Mouse (Mus musculus) testis, postnatal 10 days (tissue): ENCODE measurements around the gene Olfr1437.
"Not testable (repeated sequence)": the region's sequence is repeated elsewhere in the genome, so short reads cannot be mapped to it uniquely, and the experiment has no call there.

ENCODE experiments used
- DNase-seq: peaks from one replicate; pipeline ENCODE4 v3.0.0; 2021; ENCODE audit warnings: low spot score

Gene Olfr1437

GRCm38 (mm10) chr19:12325001-12325400, at the start of gene Olfr1437:
Olfr1437 (minus strand) TSS chr19:12325101.
- DNase-seq: no peak

GRCm38 (mm10) chr19:12374465-12375025, 49.6 kb upstream of the Olfr1437 start:
- no peak for DNase-seq

DNA sequence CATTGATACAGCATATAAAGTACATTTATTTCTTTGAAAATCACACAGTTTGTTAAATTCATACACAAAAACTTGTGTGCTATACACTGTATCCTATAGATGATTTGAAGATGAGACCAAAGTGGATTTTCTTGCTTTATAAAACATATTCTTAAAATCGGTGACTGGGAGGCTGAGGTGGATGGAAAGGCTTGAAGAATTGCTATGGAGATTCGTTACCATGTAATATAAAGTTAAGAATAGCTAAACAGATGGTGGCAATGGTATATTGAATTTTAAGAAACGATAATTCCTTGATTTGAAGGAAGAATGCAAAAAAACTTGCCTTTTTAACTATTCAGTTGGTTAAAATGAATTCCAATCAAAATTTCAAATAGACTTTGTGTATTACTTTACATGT, 48.1 kb upstream of the Olfr1437 start:
- DNase-seq: no peak

- no peak for DNase-seq
Measured at GRCm38 (mm10) chr19:12335810-12336209, 10.9 kb upstream of the Olfr1437 start, which contains the start of gene Olfr1438-ps1. Olfr1438-ps1 (minus strand) TSS chr19:12335910.

DNA sequence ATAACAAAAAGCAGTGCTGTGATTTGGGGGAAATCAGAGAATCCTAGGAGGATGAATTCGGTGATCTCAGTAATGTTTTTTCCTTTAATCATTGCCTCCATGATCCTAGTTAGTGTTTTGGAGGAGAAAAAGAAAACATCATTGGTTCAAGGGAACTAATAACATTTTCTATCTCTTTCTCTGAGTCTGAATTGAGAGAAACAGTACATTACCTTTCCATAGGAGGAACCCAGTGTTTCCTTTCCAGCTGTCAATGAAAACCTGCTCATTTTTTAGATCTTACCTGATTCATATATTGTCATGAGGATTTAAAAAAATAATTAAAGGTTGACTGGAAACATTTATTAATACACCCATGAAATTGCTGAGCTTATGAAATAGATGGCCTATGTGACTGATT, 25.9 kb downstream of the Olfr1437 start, which contains the start of gene Olfr1436:
Gene Olfr1436 (minus strand): TSS at position 101 of the 400 bp plus-strand sequence.
- DNase-seq: not testable (repeated sequence)

- DNase-seq: no peak
Measured at GRCm38 (mm10) chr19:12292979-12293378, 31.9 kb downstream of the Olfr1437 start.

DNA sequence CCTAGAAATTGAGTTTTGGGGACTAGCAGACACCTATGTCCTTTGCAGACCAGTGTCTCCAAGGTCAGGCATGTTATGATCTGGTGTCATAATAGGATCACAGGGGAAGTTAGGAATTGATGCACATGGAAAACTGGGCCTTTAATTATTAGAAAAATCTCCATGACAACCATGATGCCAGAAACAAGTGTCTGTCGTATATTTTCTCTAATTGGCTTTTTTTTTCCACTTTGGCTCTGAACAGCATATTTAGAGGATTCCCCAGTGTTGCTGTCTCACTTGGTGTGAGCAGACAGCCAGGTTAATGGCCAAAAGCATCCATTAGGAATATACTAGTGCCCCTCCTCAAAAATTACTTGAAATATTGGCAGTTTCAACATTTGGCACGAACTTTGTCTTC, 45.3 kb downstream of the Olfr1437 start, which contains the start of gene Olfr1434:
Gene Olfr1434 (plus strand): TSS at position 301 of the 400 bp plus-strand sequence.
- no peak for DNase-seq
